Mouse (Mus musculus) spleen, postnatal 10 days (tissue): ENCODE results near the gene Rhox3h.
"Not testable (repeated sequence)": the region's sequence is repeated elsewhere in the genome, so short reads cannot be mapped to it uniquely, and the experiment has no call there.

Experiments
- DNase-seq, 2 experiments: peaks; one replicate each; pipeline ENCODE4 v3.0.0; 2021 to 2022; ENCODE audit warnings: low spot score in 2 of 2

The Rhox3h gene

GRCm38 (mm10) chrX:37668664-37669063 is at the start of gene Rhox3h:
Rhox3h (minus strand) TSS chrX:37668764.
- DNase-seq = not testable (repeated sequence)

- no peak for DNase-seq
These were observed 33.3 kb upstream of the Rhox3h start for GRCm38 (mm10) chrX:37701821-37702387.

- no peak for DNase-seq
These were observed 23.7 kb upstream of the Rhox3h start for GRCm38 (mm10) chrX:37692261-37692660.

- no peak for DNase-seq
These were observed 14.6 kb upstream of the Rhox3h start for GRCm38 (mm10) chrX:37683031-37683715.

GRCm38 (mm10) chrX:37673177-37673576 is 4.6 kb upstream of the Rhox3h start, which contains the start of gene Rhox2h:
Rhox2h (minus strand) TSS chrX:37673277.
- DNase-seq = not testable (repeated sequence)

GRCm38 (mm10) chrX:37651227-37651626 is 17.3 kb downstream of the Rhox3h start, which contains the start of gene Rhox4g:
Rhox4g (minus strand) TSS chrX:37651327.
- not testable (repeated sequence) for DNase-seq

GRCm38 (mm10) chrX:37643370-37643769 is 25.2 kb downstream of the Rhox3h start, which contains the start of gene Rhox2g:
Rhox2g (minus strand) TSS chrX:37643470.
- DNase-seq = not testable (repeated sequence)

GRCm38 (mm10) chrX:37628512-37628911 is 40.1 kb downstream of the Rhox3h start, which contains the start of gene Rhox3g:
Rhox3g (minus strand) TSS chrX:37628612.
- not testable (repeated sequence) for DNase-seq
